Mouse (Mus musculus): ENCODE measurements at regions not wholly inside any gene's neighbourhood (a gene's known extent, or its start where the extent isn't known, plus 50 kb on each side); places are given as distances from the start of the nearest gene placed in this dataset.
A peak's percentile ranks its signal among the peaks of the same experiment; 100 is the strongest.

DNA sequence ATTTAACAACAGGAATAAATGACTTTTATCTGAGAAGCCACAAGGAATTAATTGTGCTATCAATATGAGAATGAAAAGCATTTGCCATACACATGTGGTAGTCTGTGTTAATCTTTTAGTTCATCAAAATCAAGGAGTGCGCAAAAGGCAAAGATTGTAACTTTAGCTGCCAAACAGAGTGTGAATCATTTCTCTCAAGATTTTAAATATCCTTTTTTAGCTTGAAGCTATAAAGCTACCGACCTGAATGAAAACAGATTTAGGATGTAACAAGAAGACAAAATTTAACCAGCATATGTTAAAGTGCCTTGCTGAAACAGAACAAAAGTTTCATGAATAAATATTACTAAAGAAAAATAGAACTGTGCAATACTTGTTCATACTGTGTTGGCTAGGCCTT lies 133.3 kb upstream of the Cdh10 start:
- DNase-seq (ENCODE audit: low read depth, low spot score) = peak; percentile 50

- DNase-seq (ENCODE audit: low read depth, low spot score) = no peak
Measured at GRCm38 (mm10) chr15:18696680-18697284, 122.0 kb upstream of the Cdh10 start.

GRCm38 (mm10) chr15:18744266-18744665 lies 74.5 kb upstream of the Cdh10 start:
- peak; percentile 71 for DNase-seq (ENCODE audit: low read depth, low spot score)

DNA sequence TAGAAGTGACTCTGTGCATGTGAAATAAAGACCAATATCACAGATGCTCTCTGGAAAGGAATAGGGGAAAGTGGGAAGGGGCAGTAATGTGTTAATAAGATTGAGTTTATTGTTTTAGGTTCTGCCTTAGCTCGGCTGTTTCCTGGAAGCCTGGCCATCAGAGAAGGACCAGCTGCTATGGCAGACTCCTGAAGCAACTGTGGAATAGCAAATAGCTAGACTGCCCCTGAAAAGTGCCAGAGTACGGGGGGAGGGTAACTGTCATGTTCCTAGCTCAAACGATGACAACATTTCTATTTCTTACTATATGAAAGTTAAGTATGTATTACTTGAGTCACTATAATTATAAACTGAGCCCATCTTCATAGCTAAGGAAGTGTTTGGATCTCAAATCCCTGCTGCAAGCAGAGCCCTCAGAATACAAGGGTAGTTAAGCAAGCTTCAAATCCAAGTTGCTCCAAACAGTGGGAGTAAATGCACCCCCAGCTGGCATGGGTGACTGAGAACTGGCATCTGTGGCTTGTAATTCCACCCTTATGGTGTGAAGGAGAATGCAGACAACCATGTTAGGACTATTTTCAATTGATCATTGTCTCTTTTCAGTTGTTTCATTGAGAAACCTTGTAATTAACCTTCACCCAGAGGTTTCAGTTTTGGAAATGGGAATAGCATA lies 70.0 kb upstream of the Cdh10 start:
- peak; percentile 78 for DNase-seq (ENCODE audit: low read depth, low spot score)

Data from brain, adult 2 months (tissue).